Mouse (Mus musculus): Measurements from ENCODE around the gene St6gal1.

Gene St6gal1

GRCm38 (mm10) chr16:23271746-23272520 is 47.4 kb downstream of the St6gal1 start:
- in situ Hi-C loops (cut with MboI, MseI), result loop anchor here (5.0 kb wide), 2 partner anchors 95 to 900 kb away; no protein-coding TSS in a partner anchor

- in situ Hi-C loops (cut with MboI, MseI), result loop anchor here (5.0 kb wide), 2 partner anchors 95 to 900 kb away; no protein-coding TSS in a partner anchor
These were observed 48.1 kb downstream of the St6gal1 start for GRCm38 (mm10) chr16:23272521-23273230.

- in situ Hi-C loops (cut with MboI, MseI), result loop anchor here (5.0 kb wide), 2 partner anchors 97 to 898 kb away; no protein-coding TSS in a partner anchor
These were observed 49.5 kb downstream of the St6gal1 start for GRCm38 (mm10) chr16:23274005-23274404.

GRCm38 (mm10) chr16:23274606-23275310 is 50.2 kb downstream of the St6gal1 start:
- in situ Hi-C loops (cut with MboI, MseI), result loop anchor here (5.0 kb wide), 3 partner anchors 53 to 898 kb away; no protein-coding TSS in a partner anchor

- in situ Hi-C loops (cut with MboI, MseI), result loop anchor here (5.0 kb wide), 1 partner anchor 52 kb away; no protein-coding TSS in a partner anchor
These were observed 51.1 kb downstream of the St6gal1 start for GRCm38 (mm10) chr16:23275661-23276060.

GRCm38 (mm10) chr16:23279879-23280741 is 55.6 kb downstream of the St6gal1 start:
- in situ Hi-C loops (cut with MboI, MseI), result loop anchor here (5.0 kb wide), 1 partner anchor 47 kb away; no protein-coding TSS in a partner anchor

GRCm38 (mm10) chr16:23280742-23281090 is 56.2 kb downstream of the St6gal1 start:
- in situ Hi-C loops (cut with MboI, MseI), result no loop called here

GRCm38 (mm10) chr16:23282241-23282640 is 57.7 kb downstream of the St6gal1 start:
- in situ Hi-C loops (cut with MboI, MseI), result no loop called here

GRCm38 (mm10) chr16:23282941-23283340 is 58.4 kb downstream of the St6gal1 start:
- in situ Hi-C loops (cut with MboI, MseI), result no loop called here

- in situ Hi-C loops (cut with MboI, MseI), result no loop called here
These were observed 59.1 kb downstream of the St6gal1 start for GRCm38 (mm10) chr16:23283677-23284076.

- in situ Hi-C loops (cut with MboI, MseI), result no loop called here
These were observed 60.2 kb downstream of the St6gal1 start for GRCm38 (mm10) chr16:23284470-23285394.

GRCm38 (mm10) chr16:23286380-23287097 is 62.0 kb downstream of the St6gal1 start:
- in situ Hi-C loops (cut with MboI, MseI), result no loop called here

GRCm38 (mm10) chr16:23287312-23288040 is 62.9 kb downstream of the St6gal1 start:
- in situ Hi-C loops (cut with MboI, MseI), result no loop called here

- in situ Hi-C loops (cut with MboI, MseI), result no loop called here
These were observed 63.6 kb downstream of the St6gal1 start for GRCm38 (mm10) chr16:23288103-23288502.

GRCm38 (mm10) chr16:23289424-23289823 is 64.9 kb downstream of the St6gal1 start:
- in situ Hi-C loops (cut with MboI, MseI), result no loop called here

- in situ Hi-C loops (cut with MboI, MseI), result no loop called here
These were observed 65.6 kb downstream of the St6gal1 start for GRCm38 (mm10) chr16:23290171-23290570.

- in situ Hi-C loops (cut with MboI, MseI), result no loop called here
These were observed 67.0 kb downstream of the St6gal1 start for GRCm38 (mm10) chr16:23291521-23291920.

- in situ Hi-C loops (cut with MboI, MseI), result no loop called here
These were observed 69.7 kb downstream of the St6gal1 start for GRCm38 (mm10) chr16:23294236-23294635.
